Mouse (Mus musculus): ENCODE measurements around the gene Smurf1. TPM values are rescaled to one million over a fixed set of nuclear protein-coding genes. Genes with fewer than 3 reads are reported as not detected.

Gene Smurf1
- polyA plus RNA-seq, 1 experiment from 2014 or later: 2.1 TPM

Small RNA genes lying within 50 kb of the gene (microRNA-seq; reads per million reads assigned to microRNA genes)
- gene Mir7039: not detected

Other genes starting within 250 kb of the Smurf1 start
- 0.57 and 0.95 TPM in 2 replicates for gene Tmem130, start 204.0 kb downstream of the Smurf1 start, polyA plus RNA-seq (2015; fragmentation: Nextera tagmentation; extraction: Ambion mirVana)
- gene Trrap, start 198.1 kb downstream of the Smurf1 start, polyA plus RNA-seq (2015; fragmentation: Nextera tagmentation; extraction: Ambion mirVana): 14.3 and 17.2 TPM in 2 replicates
- not detected in 2 replicates for gene Gm4871, start 66.9 kb upstream of the Smurf1 start, polyA plus RNA-seq (2015; fragmentation: Nextera tagmentation; extraction: Ambion mirVana)
- not detected in 2 replicates for gene 1700018F24Rik, start 77.1 kb upstream of the Smurf1 start, polyA plus RNA-seq (2015; fragmentation: Nextera tagmentation; extraction: Ambion mirVana)
- gene Arpc1a, start 118.0 kb upstream of the Smurf1 start, polyA plus RNA-seq (2015; fragmentation: Nextera tagmentation; extraction: Ambion mirVana): 65.3 and 65.8 TPM in 2 replicates
- 0.05 and 0.06 TPM in 2 replicates for gene Kpna7, start 118.2 kb upstream of the Smurf1 start, polyA plus RNA-seq (2015; fragmentation: Nextera tagmentation; extraction: Ambion mirVana)
- gene Arpc1b, start 148.4 kb upstream of the Smurf1 start, polyA plus RNA-seq (2015; fragmentation: Nextera tagmentation; extraction: Ambion mirVana): 158 and 163 TPM in 2 replicates
- 69.5 and 90.7 TPM in 2 replicates for gene Pdap1, start 174.4 kb upstream of the Smurf1 start, polyA plus RNA-seq (2015; fragmentation: Nextera tagmentation; extraction: Ambion mirVana)
- gene Bud31, start 174.5 kb upstream of the Smurf1 start, polyA plus RNA-seq (2015; fragmentation: Nextera tagmentation; extraction: Ambion mirVana): 164 and 177 TPM in 2 replicates
- 8.6 and 9.4 TPM in 2 replicates for gene Ptcd1, start 201.3 kb upstream of the Smurf1 start, polyA plus RNA-seq (2015; fragmentation: Nextera tagmentation; extraction: Ambion mirVana)
- 32.4 and 34.7 TPM in 2 replicates for gene Cpsf4, start 201.4 kb upstream of the Smurf1 start, polyA plus RNA-seq (2015; fragmentation: Nextera tagmentation; extraction: Ambion mirVana)
- gene Atp5j2, start 226.2 kb upstream of the Smurf1 start, polyA plus RNA-seq (2015; fragmentation: Nextera tagmentation; extraction: Ambion mirVana): 566 and 569 TPM in 2 replicates
- gene Zkscan14, start 236.0 kb upstream of the Smurf1 start, polyA plus RNA-seq (2015; fragmentation: Nextera tagmentation; extraction: Ambion mirVana): 5.9 and 6.0 TPM in 2 replicates
- gene Zkscan5, start 238.7 kb upstream of the Smurf1 start, polyA plus RNA-seq (2015; fragmentation: Nextera tagmentation; extraction: Ambion mirVana): 3.7 and 4.3 TPM in 2 replicates